Mouse (Mus musculus) kidney, postnatal 25 days (tissue): ENCODE results near the gene Il27ra.
A peak's percentile ranks its signal among the peaks of the same experiment; 100 is the strongest.
"Not testable (repeated sequence)": the region's sequence is repeated elsewhere in the genome, so short reads cannot be mapped to it uniquely, and the experiment has no call there.

Experiments
- DNase-seq, 2 experiments: peaks; one replicate each; pipeline ENCODE4 v3.0.0; 2021; ENCODE audit warnings: mixed read lengths in 2 of 2

The Il27ra gene

DNA sequence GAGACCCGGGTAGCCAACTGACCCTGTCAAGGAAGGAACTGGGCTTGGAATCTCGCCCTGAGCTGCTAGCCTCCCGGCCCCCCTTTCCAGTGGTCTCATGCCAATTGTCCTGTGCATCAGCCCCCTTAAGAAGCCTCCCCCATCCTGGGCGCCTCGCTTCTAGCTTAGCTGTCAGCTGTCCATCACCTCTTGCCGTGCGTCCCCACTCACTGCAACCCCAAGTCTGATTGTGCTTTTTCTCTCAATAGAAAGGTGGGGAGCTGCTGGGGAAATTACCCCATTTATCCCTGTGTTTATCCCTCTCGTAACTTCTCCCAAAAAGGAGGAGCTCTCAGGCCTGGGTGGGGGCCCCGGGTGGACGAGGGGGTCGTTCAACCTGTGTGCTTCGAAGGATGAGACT lies 46.4 kb downstream of the Il27ra start:
- DNase-seq: peak in 1 of 2 experiments; percentile 53

DNA sequence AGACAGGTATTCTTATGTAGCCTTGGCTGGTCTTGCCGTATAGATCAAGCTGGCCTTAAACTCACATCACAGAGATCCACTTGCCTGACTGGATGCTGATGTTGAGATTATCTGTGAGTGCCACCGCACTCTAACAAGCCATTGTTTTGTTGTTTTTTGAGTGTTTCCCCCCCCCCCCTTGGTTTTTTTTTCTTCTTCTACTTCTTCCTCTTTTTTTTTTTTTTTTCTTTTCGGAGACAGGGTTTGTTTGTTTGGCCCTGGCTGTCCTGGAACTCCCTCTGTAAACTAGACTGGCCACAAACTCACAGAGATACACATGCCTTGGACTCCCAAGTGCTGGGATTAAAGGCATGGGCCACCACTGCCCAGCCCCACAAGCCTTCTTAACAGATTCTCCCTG lies 48.4 kb downstream of the Il27ra start:
- DNase-seq: no peak

DNA sequence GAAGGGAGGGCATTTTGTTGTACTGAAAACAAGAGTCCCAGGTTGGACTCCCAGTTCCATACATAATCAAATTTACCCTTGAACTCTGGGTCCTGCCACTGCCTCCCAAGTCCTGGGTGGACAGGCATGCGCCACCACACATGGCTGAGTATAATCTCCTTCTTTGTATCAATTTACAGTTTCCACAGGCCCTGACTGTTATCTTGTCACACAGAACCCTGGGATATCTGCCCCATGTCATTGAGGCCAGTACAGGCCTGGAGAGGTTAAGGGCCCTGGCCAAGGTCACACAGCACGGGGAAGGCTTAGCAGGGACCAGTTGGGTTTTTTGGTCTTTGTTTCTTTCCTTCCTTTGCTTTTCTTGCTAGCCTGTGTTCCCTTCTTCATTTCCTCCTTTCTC lies 49.9 kb downstream of the Il27ra start:
- no peak for DNase-seq

DNA sequence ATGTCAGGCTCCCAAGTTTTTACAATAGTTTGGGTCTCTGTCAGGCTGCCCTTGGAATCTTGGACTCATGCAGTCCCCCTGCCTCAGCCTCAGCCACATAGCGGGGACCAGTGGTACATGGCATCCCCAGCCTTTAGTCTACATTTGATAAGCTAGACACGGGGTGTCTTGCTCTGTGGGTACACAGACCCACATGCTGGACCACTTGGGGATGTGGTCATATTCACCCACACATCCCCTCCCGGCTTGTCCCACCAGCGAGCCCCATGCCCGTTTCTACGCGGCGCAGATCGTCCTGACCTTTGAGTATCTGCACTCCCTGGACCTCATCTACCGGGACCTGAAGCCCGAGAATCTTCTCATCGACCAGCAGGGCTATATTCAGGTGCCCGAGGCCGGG lies 52.2 kb downstream of the Il27ra start:
- DNase-seq: peak in 1 of 2 experiments; percentile 29

DNA sequence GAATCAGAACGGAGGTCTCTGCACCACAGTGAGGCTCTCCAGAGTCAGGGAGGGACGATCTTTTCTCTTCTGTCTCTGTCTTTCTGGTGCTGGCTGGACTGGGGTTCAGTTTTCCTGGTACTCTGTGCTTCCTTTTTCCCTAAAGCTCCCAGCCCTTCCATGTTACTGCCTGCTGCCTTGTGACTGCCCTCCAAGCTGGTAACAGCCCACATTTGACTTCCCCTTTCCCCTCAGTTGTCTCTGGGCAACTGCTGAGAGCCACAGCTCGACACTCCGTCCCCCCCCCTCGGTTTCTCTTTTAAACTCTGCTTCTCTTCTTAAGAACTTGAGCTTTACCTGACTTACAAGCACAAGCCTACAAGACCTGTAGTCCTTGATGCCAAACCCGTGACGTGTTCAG lies 53.1 kb downstream of the Il27ra start:
- DNase-seq: peak in 1 of 2 experiments; percentile 28

DNA sequence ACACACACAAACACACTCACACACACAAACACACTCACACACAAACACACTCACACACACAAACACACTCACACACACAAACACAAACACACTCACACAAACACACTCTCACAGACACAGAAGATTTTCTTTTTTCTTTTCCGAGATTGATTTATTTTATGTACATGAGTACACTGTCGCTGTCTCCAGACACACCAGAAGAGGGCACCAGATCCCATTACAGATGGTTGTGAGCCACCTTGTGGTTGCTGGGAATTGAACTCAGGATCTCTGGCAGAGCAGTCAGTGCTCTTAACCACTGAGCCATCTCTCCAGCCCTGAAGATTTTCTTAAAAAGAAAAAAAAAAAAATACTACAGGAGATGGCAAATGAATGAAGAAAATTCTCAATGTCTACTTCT lies 59.2 kb downstream of the Il27ra start:
- DNase-seq: not testable (repeated sequence)

DNA sequence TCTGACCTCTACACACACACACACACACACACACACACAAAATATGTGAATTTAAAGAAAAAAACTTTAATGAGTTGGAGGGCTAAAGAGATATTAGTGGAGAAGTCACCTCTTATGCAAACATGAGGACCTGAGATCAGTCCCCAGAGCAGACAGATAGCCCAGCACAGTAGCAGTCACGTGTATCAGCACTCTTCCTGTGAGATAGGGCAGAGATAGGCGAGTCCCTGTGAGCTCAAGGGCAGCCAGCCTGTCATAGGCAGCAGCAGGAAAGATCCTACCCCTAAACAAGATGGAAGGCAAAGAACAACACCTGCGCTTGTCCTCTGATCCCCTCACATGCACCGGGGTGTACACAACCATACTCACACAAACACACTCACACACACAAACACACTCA lies 59.9 kb downstream of the Il27ra start:
- no peak for DNase-seq

DNA sequence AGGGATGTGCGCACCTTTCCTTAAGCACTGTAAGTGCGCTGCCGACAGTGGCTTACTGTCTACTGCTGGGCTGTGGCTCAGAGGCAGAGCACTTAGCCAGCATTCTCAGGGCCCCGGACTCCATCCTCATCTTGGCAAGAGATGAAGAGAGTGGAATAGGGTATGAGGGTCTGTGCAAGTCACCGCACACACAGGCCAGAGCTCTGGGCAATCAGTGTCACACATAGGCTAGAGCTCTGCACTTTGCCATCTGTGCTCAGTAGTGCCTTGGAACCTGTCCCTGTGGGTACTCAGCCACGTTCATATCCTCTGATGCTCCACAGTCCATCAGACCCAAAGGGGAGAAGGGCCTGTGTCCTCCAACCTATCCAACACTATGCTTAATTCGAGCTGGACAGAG lies 60.9 kb downstream of the Il27ra start:
- DNase-seq: no peak

DNA sequence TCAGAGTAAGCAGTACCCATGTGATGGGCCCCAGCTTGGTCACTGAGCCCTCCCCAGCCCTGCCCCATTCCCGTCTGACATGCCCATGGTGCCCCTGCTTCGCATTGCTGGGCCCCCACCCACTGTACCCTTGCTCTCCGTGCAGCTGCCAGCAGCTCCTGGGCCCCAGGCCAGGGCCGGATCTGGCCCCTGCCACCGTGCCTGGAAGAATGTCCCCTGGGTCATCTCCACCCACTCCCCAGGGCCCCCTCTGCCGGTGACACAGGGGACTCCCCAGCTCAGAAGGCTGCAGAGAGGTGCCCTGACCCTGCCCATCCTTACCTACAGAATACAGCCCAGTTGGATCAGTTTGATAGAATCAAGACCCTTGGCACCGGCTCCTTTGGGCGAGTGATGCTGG lies 61.5 kb downstream of the Il27ra start:
- DNase-seq: peak in 1 of 2 experiments; percentile 53
